Mouse (Mus musculus) cerebellum, adult 11-12 months (tissue): ENCODE results near the gene Tmem38a.

ENCODE experiments used
- DNase-seq: peaks from one replicate; pipeline ENCODE4 v3.0.0; 2022

Gene Tmem38a

DNA sequence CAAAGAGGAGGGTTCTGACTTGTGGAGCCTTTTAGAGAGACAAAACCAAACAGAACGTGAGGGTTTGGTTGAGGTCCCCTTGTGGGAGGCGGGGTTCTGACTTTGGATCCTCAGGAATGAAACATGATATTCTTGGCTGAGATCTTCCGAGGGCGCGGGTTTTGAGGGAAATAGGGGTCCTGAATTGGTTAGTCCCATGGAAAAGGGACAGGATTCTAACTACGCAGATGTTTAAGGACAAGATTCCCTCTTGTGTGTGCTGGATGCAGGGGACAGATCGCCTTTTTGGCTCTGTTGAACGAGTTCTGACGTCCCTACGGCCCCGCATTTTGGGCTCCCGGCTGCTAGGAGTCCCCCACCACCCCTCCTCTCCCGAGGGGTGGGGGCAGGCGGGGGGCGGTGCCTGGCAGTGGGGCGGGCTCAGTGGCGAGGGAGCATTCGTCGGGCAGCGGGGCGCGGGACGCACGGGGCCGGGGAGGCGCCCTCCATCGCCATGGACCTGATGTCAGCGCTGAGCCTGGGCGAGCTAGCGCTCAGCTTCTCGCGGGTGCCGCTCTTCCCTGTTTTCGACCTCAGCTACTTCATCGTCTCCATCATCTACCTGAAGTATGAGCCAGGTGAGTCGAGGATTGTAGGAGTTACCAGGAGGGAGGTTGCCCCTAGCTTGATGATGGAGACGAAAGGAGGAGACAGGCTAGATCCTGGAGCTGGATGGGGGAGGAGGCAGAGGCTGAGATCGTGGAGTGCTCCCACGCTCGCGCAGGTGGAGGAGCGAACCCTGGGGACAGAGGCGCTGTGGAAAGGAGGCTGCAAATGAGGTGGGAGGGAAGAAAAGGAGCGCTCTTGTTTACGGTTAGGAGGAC, at the start of gene Tmem38a:
Gene Tmem38a (plus strand): TSS at position 445 of the 863 bp plus-strand sequence.
- DNase-seq: peak; percentile 81

DNA sequence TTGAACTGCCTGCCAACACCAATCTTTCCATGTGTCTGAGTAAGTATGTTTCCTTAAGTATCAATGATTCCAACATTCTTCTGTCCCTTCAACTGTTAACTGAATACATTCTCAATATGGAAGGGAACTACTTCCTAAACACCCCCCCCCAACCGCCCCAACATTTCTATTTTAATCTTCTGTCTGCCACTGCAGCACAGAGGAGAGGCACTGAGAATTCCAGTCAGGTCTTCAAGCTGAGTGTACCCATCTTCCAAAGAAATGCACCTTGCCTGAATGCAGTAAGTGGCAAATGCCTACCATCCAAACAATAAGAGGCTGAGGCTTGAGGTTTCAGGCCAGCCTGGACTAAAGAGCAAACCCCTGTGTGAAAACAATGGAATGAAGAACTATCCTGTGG, 39.8 kb upstream of the Tmem38a start:
- DNase-seq: no peak

GRCm38 (mm10) chr8:72534888-72535287, 37.0 kb upstream of the Tmem38a start:
- no peak for DNase-seq

DNA sequence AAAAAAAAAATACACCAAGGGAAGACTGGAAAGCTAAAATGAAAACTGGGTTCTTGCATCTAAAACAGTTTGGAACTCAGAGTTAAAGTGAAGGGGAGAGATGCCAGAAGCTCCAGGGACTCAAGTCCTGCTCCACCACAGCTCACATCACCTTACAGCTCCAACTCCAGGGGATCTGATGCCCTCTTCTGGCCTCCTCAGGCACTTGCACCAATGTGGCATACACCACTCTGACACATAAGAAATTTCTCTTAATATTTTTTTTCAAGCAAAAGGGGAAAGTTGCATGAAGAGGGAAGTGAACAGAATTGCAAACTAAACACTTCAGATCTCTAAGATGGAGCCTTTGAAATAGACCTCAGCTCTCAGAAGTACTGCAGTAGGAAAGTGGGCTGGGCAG, 32.6 kb upstream of the Tmem38a start:
- DNase-seq: no peak

GRCm38 (mm10) chr8:72547122-72547801, 24.6 kb upstream of the Tmem38a start:
- peak; percentile 62 for DNase-seq

- peak; percentile 99 for DNase-seq
Measured at GRCm38 (mm10) chr8:72547802-72548643, 23.8 kb upstream of the Tmem38a start, which contains the start of gene Med26. Gene Med26 (minus strand): TSS chr8:72548270.

DNA sequence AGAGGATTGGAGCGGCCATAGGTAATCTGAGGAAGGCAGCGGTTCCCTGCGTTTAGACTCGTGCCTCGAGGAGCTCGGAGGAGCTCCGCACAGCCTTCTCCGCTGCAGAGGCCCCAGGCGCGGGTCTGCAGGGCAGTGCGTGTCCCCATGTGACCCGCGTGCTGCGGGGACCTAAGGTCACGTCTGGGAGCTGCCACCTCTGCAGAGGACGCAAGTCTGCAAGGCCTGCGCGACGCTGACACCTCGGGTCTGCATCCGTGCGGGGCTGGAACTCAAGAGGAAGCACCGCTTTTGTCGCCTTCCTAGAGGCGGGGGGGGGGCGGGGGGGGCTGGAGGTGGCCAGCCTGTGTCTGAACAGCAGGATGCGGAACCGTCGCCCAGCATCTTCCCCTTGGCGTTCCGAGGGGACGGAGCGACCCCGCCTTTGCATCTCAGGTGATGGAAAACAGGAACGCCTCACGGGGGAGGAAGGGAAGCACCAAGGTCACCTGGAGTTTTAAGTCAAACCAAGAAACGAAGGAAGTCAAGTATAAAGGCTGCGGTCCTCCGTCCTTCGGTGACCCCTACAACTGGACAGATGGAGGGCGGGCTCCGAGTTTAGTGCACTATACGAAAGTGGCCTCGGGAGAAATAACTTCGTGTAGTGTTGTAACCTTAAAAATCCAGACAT, 23.1 kb upstream of the Tmem38a start:
- DNase-seq: no peak

- no peak for DNase-seq
Measured at GRCm38 (mm10) chr8:72549314-72549892, 22.5 kb upstream of the Tmem38a start.

DNA sequence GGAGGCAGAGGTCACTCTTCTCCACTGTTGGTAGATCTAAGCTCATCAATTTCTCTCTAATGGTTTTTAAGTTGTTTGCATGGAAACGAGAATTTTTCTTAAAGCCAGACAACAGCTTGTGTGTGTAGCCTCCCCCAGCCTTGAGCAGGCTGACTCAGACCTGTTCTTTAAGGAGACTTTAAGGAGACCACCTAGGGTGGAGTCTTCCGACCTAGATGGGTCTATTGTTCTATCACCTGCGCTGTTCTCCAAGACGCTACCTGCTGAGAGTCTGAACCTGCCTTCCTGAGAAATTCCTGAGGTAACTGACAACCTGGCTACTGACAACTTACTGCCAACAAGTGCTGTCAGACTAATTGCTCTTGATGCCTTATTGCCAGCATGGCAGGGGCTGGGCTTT, 16.1 kb upstream of the Tmem38a start:
- DNase-seq: no peak

DNA sequence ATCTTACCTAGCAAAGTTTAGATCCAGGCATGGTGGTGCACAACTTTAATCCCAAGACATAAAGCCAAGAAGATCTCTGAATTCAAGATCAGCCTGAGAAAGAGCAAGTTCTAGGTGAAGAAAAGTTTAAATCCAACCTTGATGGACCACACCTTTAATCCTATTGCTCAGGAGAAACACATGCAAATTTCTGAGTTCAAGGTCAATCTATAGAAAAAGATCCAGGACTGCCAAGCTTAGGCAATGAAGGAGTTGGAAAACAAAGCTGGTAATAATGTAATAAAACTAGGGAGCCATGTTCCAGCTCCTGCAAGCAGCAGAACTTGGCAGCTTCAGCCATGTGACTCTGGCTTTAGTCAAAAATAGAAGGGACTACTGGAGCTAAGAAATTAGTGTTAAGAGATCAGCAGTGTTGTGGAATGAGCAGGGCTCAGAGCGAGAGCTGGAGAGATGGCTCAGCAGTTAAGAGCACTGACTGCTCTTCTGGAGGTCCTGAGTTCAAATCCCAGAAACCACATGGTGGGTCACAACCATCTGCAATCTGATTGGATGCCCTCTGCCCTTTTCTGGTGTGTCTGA, 10.7 kb upstream of the Tmem38a start:
- DNase-seq: no peak

DNA sequence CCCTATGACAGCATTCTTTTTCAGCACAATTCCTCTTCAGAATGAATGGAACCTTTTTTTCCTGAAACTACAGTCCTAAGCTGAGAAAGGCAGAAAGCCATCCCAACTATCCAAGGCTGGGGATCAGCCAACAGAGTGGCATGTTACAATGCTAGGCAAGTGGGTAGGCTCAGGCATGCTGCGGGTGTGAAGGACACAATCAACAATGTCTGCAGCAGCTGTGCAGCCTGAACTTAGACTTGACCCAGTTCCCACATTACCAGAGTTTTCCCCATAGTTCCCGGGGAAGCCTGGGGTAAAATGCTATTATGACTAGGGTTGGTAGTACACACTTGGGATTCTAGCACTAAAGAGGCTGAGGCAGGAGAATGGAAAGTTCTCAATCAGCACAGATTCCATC, 5.9 kb upstream of the Tmem38a start:
- DNase-seq: no peak

DNA sequence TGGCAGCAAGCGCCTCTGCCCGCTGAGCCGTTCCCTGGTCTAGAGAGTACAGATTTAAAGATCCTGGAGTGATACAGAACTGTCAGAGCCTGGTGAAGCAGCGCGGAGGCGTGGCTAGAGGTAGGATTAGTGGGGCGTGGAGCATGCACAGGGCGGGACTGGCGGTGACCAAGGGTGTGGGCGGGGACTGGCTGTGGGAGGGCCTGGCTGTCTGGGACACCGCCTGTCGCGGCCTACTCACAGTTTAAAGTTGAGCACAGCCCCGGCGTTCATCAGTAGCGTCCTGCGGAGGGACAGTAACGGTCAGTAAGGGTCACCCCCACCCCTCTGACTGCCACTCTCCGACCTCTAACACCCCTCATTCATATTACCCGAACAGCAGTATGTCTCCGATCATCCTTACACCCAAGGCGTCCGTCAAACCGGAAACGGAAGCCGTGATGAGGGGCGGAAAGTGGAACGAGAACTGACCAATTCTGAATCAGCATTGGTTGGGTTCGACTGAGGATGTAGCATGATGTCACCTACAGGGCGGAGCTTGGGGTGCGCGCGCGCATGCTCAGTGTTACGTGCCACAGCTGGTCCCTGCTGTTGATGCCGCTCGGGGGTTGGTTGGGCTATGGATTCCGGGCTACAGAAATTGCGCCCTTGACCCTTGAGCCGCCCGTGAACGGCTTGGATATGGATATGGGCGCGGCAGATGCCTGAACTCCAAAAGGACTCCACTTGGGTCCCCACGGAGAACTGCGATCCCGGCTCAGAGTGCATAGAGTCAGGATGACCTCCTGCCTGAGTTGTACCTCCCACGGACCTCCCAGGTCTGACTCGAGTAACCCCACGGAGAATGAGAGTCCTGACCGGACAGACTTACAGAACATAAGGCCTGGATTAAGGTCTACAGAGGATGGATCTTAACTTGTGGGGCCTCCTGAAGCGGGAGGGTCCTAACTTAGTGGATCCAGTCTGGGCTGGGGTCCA, 933 bp upstream of the Tmem38a start, which contains the start of gene Smim7:
Gene Smim7 (minus strand): TSS at position 456 of the 978 bp plus-strand sequence.
- peak; percentile 97 for DNase-seq

GRCm38 (mm10) chr8:72572507-72572906, 652 bp downstream of the Tmem38a start:
- peak; percentile 60 for DNase-seq

DNA sequence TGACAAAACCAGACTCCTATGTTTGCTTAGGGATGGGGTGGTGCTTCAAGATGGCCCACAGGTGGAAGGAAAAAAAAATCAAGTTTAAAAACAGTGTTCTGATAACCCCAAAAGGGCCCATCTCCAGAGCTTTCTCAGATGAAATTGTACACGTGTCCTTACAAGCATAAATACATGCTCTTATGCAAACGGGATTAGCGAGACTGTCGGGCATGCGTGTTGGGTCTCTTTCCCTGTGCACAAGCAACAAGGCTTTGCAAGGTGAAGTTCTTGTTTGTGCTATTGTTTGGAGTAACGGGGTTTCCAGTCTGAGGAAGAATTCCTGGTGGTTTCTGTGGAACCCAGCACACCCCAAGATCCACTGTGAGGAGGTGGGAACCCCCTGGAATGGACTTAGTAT, 1.6 kb downstream of the Tmem38a start:
- no peak for DNase-seq

DNA sequence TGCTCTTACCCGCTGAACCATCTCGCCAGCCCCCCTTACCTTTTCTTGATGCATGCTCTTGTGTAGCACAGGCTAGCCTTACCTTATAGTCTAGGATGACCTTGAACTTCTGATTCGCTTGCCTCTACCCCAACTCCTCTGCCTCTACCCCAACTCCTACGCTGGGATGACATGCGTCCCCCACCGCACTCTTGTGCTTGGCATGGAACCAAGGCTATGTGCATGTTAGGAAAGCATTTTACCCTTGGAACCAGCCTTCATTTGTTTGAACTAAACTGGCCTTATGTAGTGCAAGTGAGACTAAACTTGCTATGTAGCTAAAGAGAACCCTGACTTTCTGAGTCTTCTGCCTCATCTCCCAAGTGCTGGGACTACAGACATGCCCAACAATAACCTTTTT, 4.1 kb downstream of the Tmem38a start:
- DNase-seq: no peak

- no peak for DNase-seq
Measured at GRCm38 (mm10) chr8:72577266-72577665, 5.4 kb downstream of the Tmem38a start.

DNA sequence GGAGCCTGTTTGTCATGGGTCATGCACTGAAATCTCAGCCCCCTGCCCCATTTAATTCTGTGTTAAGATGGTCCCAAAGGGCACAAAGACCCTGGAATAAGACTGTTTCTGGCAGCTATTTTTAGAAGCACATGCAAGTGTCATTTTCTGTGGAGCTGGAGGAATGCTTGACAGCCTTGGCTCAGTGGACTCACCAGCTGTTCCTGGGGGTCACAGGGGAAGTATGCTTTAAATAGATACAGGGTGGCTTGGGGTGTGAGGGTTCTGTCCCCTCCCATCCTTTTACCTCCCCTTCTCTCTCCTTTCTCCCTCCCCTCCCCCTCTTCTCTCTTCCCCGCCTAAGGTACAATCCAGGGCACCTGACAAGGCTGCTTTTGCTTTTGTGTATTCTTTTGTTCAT, 6.1 kb downstream of the Tmem38a start:
- DNase-seq: no peak

GRCm38 (mm10) chr8:72579374-72579773, 7.5 kb downstream of the Tmem38a start:
- DNase-seq: no peak

DNA sequence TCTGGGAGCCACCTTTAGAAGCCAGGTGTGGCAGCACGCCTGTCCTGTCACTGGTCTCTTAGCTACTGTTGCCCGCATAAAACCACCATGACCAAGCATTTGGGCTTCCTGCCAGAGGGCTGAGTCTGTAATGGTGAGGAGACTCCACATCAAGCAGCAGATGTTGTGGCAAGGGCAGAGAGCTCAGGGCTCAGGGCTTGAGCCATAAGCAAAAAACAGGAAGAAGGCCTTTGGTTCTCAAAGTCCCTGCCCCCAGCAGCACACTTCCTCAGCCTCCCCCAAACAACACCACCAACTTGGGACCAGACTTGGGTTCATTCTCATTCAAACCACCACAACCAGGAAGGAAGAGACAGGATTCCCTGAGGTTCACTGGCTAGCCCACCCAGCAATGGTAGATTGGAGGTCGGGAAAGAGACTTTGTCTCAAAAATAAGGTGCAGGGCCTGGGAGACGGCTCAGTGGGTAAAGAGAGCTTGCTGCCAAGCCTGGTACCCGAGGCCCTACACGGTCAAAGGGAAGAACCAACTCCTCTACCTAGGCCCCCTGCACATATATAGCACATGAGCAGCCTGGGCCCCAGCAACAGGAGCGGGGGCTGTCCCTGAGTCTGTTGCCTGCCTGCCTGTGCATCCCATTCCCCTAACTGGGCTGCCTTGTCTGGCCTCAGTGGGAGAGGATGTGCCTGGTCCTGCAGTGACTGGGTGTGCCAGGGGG, 11.4 kb downstream of the Tmem38a start:
- no peak for DNase-seq

GRCm38 (mm10) chr8:72584390-72584789, 12.5 kb downstream of the Tmem38a start:
- DNase-seq: no peak
